Mouse (Mus musculus) hindbrain, postnatal 0 days (tissue): ENCODE measurements at regions not wholly inside any gene's neighbourhood (a gene's known extent, or its start where the extent isn't known, plus 50 kb on each side); places are given as distances from the start of the nearest gene placed in this dataset.

Source experiments
- ATAC-seq: fragments of 200-750 bp; cut with Nextera tagmentation; 2 replicates; pipeline ENCODE4 v1.8.0; 2017; ENCODE audit warnings: mild to moderate bottlenecking, moderate TSS enrichment, moderate library complexity
- DNase-seq: peaks from one replicate; pipeline ENCODE4 v3.0.0-alpha.2; 2015; ENCODE audit warnings: low spot score
- H3K27ac ChIP-seq: fragments of 300-500 bp; sonication (generic); 2 replicates; pipeline ENCODE4 v1.5.1; 2014; ENCODE audit warnings: mild to moderate bottlenecking
- H3K27me3 ChIP-seq: fragments of 300-500 bp; sonication (generic); 2 replicates; pipeline ENCODE4 v1.6.1; 2014; ENCODE audit warnings: low read length, mixed read lengths; ENCODE audit not compliant: insufficient read depth
- H3K36me3 ChIP-seq: fragments of 300-500 bp; sonication (generic); 2 replicates; pipeline ENCODE4 v1.6.1; 2014; ENCODE audit warnings: low read length, mixed read lengths; ENCODE audit not compliant: insufficient read depth
- H3K4me1 ChIP-seq: fragments of 300-500 bp; sonication (generic); 2 replicates; pipeline ENCODE4 v1.6.1; 2014; ENCODE audit warnings: antibody characterized with exemption, low read length, mixed read lengths; ENCODE audit not compliant: insufficient read depth
- H3K4me2 ChIP-seq: fragments of 300-500 bp; sonication (generic); 2 replicates; pipeline ENCODE4 v1.6.1; 2014; ENCODE audit warnings: low read depth, mild to moderate bottlenecking, low read length, moderate library complexity, mixed read lengths
- H3K4me3 ChIP-seq: fragments of 300-500 bp; sonication (generic); 2 replicates; pipeline ENCODE4 v1.5.1; 2014; ENCODE audit warnings: low read length
- H3K9ac ChIP-seq: fragments of 300-500 bp; sonication (generic); replicated peaks from 2 replicates; pipeline ENCODE4 v1.6.1; 2014; ENCODE audit warnings: mild to moderate bottlenecking, low read length, moderate library complexity, mixed read lengths
- H3K9me3 ChIP-seq: fragments of 300-500 bp; sonication (generic); 2 replicates; pipeline ENCODE4 v1.6.1; 2016; ENCODE audit warnings: low read length, mixed read lengths
- CTCF ChIP-seq: IDR thresholded peaks from 2 replicates; pipeline ENCODE4 v1.5.1; 2016; ENCODE audit warnings: antibody characterized with exemption, control low read depth, low read depth
- WGBS: fragments of 180-500 bp; shearing (Covaris S2); extraction: QIAGEN DNeasy Blood & Tissue Kit; methylation state at CpG from one replicate; pipeline ENCODE4 v1.1.7; 2014; 5-methylcytosine and 5-hydroxymethylcytosine counted together

GRCm38 (mm10) chr10:98742822-98743605, 171.2 kb upstream of the Atp2b1 start:
- 54% methylated on average over 16 of the region's 16 CpGs for WGBS
- Histone ChIP-seq H3K4me3 (no peak overlapping the region), H3K27me3 (no peaks in the 10 kb centered on the region), H3K4me2 (peak overlapping the region; percentile 44), H3K36me3 (no peaks in the 10 kb centered on the region), H3K27ac (no peak overlapping the region), H3K9me3 (no peaks in the 10 kb centered on the region), H3K9ac (no peak overlapping the region), H3K4me1 (peaks cover 5% of the 10 kb centered on the region; the same call in 1 of the 2 replicates)
- peak; percentile 64 for ATAC-seq
- DNase-seq, result peak; percentile 61
- no peak for TF ChIP-seq CTCF

- Histone ChIP-seq H3K27ac (no peak overlapping the region), H3K4me3 (no peak overlapping the region), H3K9ac (no peak overlapping the region), H3K4me1 (peaks cover 5% of the 10 kb centered on the region; the same call in 1 of the 2 replicates), H3K27me3 (no peaks in the 10 kb centered on the region), H3K4me2 (no peak overlapping the region), H3K36me3 (no peaks in the 10 kb centered on the region), H3K9me3 (no peaks in the 10 kb centered on the region)
- DNase-seq (no peak), ATAC-seq (no peak)
- TF ChIP-seq CTCF, result no peak
- 57% methylated on average over 6 of the region's 6 CpGs for WGBS
These were observed 170.0 kb upstream of the Atp2b1 start for GRCm38 (mm10) chr10:98744246-98744645.

GRCm38 (mm10) chr10:98744662-98745061, 169.5 kb upstream of the Atp2b1 start:
- no peak for DNase-seq
- no peak overlapping the region for H3K4me2 ChIP-seq
- no peaks in the 10 kb centered on the region for H3K27me3 ChIP-seq
- H3K9me3 ChIP-seq, result no peaks in the 10 kb centered on the region
- H3K27ac ChIP-seq, result no peak overlapping the region
- H3K36me3 ChIP-seq, result no peaks in the 10 kb centered on the region
- TF ChIP-seq CTCF, result no peak
- peaks cover 5% of the 10 kb centered on the region; the same call in 1 of the 2 replicates for H3K4me1 ChIP-seq
- H3K9ac ChIP-seq, result no peak overlapping the region
- H3K4me3 ChIP-seq, result no peak overlapping the region
- ATAC-seq, result no peak
- WGBS, result 61% methylated on average over 6 of the region's 6 CpGs

GRCm38 (mm10) chr10:98745409-98745808, 168.8 kb upstream of the Atp2b1 start:
- no peak for TF ChIP-seq CTCF

GRCm38 (mm10) chr10:98745861-98746260, 168.3 kb upstream of the Atp2b1 start:
- WGBS, result 90% methylated on average over 5 of the region's 5 CpGs
- Histone ChIP-seq H3K27ac (no peak overlapping the region), H3K4me2 (no peak overlapping the region), H3K4me1 (peaks cover 5% of the 10 kb centered on the region; the same call in 1 of the 2 replicates), H3K4me3 (no peak overlapping the region), H3K9ac (no peak overlapping the region), H3K36me3 (no peaks in the 10 kb centered on the region), H3K27me3 (no peaks in the 10 kb centered on the region), H3K9me3 (no peaks in the 10 kb centered on the region)
- DNase-seq (no peak), ATAC-seq (no peak)
- TF ChIP-seq CTCF, result no peak

More at GRCm38 (mm10) chr10:98745409-98745808, 168.8 kb upstream of the Atp2b1 start:
- Histone ChIP-seq H3K4me3 (no peak overlapping the region), H3K4me1 (peaks cover 5% of the 10 kb centered on the region; the same call in 1 of the 2 replicates), H3K27me3 (no peaks in the 10 kb centered on the region), H3K27ac (no peak overlapping the region), H3K9me3 (no peaks in the 10 kb centered on the region), H3K9ac (no peak overlapping the region), H3K36me3 (no peaks in the 10 kb centered on the region), H3K4me2 (no peak overlapping the region)
- DNase-seq (no peak), ATAC-seq (no peak)
- WGBS, result 90% methylated on average over 2 of the region's 2 CpGs

GRCm38 (mm10) chr10:98748856-98749583, 165.2 kb upstream of the Atp2b1 start:
- peak; percentile 59 for DNase-seq
- Histone ChIP-seq H3K4me1 (no peaks in the 10 kb centered on the region), H3K27me3 (no peaks in the 10 kb centered on the region), H3K9ac (no peak overlapping the region), H3K9me3 (no peaks in the 10 kb centered on the region), H3K4me3 (no peak overlapping the region), H3K4me2 (no peak overlapping the region), H3K27ac (no peak overlapping the region), H3K36me3 (no peaks in the 10 kb centered on the region)
- 4% methylated on average over 3 of the region's 3 CpGs for WGBS
- peak; percentile 67; the same call in 1 of the 2 replicates for ATAC-seq
- no peak for TF ChIP-seq CTCF
